Mouse (Mus musculus) bone marrow macrophage, adult 2 months (primary cell): ENCODE data around the gene Fmn2. TPM values are rescaled to one million over a fixed set of nuclear protein-coding genes. Genes with fewer than 3 reads are reported as not detected.

Experiments used
- H3K27ac ChIP-seq: 2 replicates; pipeline ENCODE4 v1.5.1; 2012; ENCODE audit warnings: low read depth, low read length; ENCODE audit not compliant: insufficient read depth
- H3K4me1 ChIP-seq: 2 replicates; pipeline ENCODE4 v1.6.1; 2012; ENCODE audit warnings: low read length; ENCODE audit not compliant: control insufficient read depth, insufficient read depth
- H3K4me3 ChIP-seq: 2 replicates; pipeline ENCODE4 v1.5.1; 2012; ENCODE audit warnings: mild to moderate bottlenecking, low read length, moderate library complexity; ENCODE audit not compliant: insufficient read depth
- CTCF ChIP-seq: IDR thresholded peaks from 2 replicates; pipeline ENCODE4 v1.5.1; 2012; ENCODE audit warnings: low read depth, mild to moderate bottlenecking, low read length, moderate library complexity
- POLR2A ChIP-seq: IDR thresholded peaks from 2 replicates; pipeline ENCODE4 v1.6.1; 2012; ENCODE audit warnings: mild to moderate bottlenecking, low read depth, low read length, borderline replicate concordance
- polyA plus RNA-seq: library from polyadenylated mRNA; stranded (reverse); fragments of >200 nt; gene quantifications from 2 replicates; pipeline ENCODE4 v1.2.4, GENCODE M21; 2012; ENCODE audit not compliant: missing spikeins, insufficient read depth, insufficient read length

Fmn2 gene
- polyA plus RNA-seq, result not detected in 2 replicates

- no peak within 1 kb of the TSS; the same call in 1 of the 2 replicates for H3K4me3 ChIP-seq
- no peaks in the 10 kb centered on the region for H3K4me1 ChIP-seq
- TF ChIP-seq POLR2A, result no peak
- no peak for TF ChIP-seq CTCF
Measured at GRCm38 (mm10) chr1:174501661-174502030, at the start of gene Fmn2. Fmn2 (plus strand) TSS chr1:174501825.

GRCm38 (mm10) chr1:174455100-174455499, 46.5 kb upstream of the Fmn2 start:
- no peak for TF ChIP-seq CTCF
- no peak for TF ChIP-seq POLR2A
- no peak overlapping the region for H3K4me3 ChIP-seq
- H3K27ac ChIP-seq, result no peak overlapping the region
- no peaks in the 10 kb centered on the region for H3K4me1 ChIP-seq

More at GRCm38 (mm10) chr1:174501661-174502030, at the start of gene Fmn2:
- H3K27ac ChIP-seq, result no peak within 1 kb of the TSS

- H3K4me1 ChIP-seq, result no peaks in the 10 kb centered on the region
- H3K4me3 ChIP-seq, result no peak overlapping the region
- TF ChIP-seq POLR2A, result no peak
- no peak for TF ChIP-seq CTCF
- H3K27ac ChIP-seq, result no peak overlapping the region
Measured at GRCm38 (mm10) chr1:174465385-174465784, 36.2 kb upstream of the Fmn2 start.

GRCm38 (mm10) chr1:174466240-174466639, 35.4 kb upstream of the Fmn2 start:
- TF ChIP-seq POLR2A (no peak), CTCF (no peak)
- no peak overlapping the region for H3K4me3 ChIP-seq
- H3K4me1 ChIP-seq, result no peaks in the 10 kb centered on the region
- no peak overlapping the region for H3K27ac ChIP-seq

GRCm38 (mm10) chr1:174469736-174470135, 31.9 kb upstream of the Fmn2 start:
- Histone ChIP-seq H3K4me1 (no peaks in the 10 kb centered on the region), H3K27ac (no peak overlapping the region), H3K4me3 (no peak overlapping the region)
- TF ChIP-seq POLR2A (no peak), CTCF (no peak)

GRCm38 (mm10) chr1:174482567-174482966, 19.1 kb upstream of the Fmn2 start:
- Histone ChIP-seq H3K27ac (no peak overlapping the region), H3K4me1 (no peaks in the 10 kb centered on the region), H3K4me3 (no peak overlapping the region)
- TF ChIP-seq CTCF (no peak), POLR2A (no peak)

GRCm38 (mm10) chr1:174500064-174500463, 1.6 kb upstream of the Fmn2 start:
- Histone ChIP-seq H3K27ac (no peak overlapping the region), H3K4me3 (no peak overlapping the region), H3K4me1 (no peaks in the 10 kb centered on the region)
- TF ChIP-seq POLR2A (no peak), CTCF (no peak)

GRCm38 (mm10) chr1:174501011-174501410, 614 bp upstream of the Fmn2 start:
- H3K27ac ChIP-seq, result no peak overlapping the region
- no peaks in the 10 kb centered on the region for H3K4me1 ChIP-seq
- TF ChIP-seq POLR2A, result no peak
- no peak for TF ChIP-seq CTCF
- H3K4me3 ChIP-seq, result no peak overlapping the region

- H3K27ac ChIP-seq, result no peak overlapping the region
- H3K4me3 ChIP-seq, result no peak overlapping the region; the same call in 1 of the 2 replicates
- H3K4me1 ChIP-seq, result no peaks in the 10 kb centered on the region
- no peak for TF ChIP-seq CTCF
- TF ChIP-seq POLR2A, result no peak
Measured at GRCm38 (mm10) chr1:174502031-174502845, 613 bp downstream of the Fmn2 start.
